Mouse (Mus musculus) spleen, postnatal 10 days (tissue): ENCODE results near the gene Gnrhr.
A peak's percentile ranks its signal among the peaks of the same experiment; 100 is the strongest.

Source experiments
- DNase-seq, 2 experiments: peaks; one replicate each; pipeline ENCODE4 v3.0.0; 2021 to 2022; ENCODE audit warnings: low spot score in 2 of 2

Gnrhr gene

GRCm38 (mm10) chr5:86197801-86198200 is at the start of gene Gnrhr:
Gene Gnrhr (minus strand): TSS chr5:86197901.
- DNase-seq = no peak

- DNase-seq = no peak
These were observed 48.9 kb upstream of the Gnrhr start for GRCm38 (mm10) chr5:86246559-86246958.

GRCm38 (mm10) chr5:86244880-86245279 is 47.2 kb upstream of the Gnrhr start:
- DNase-seq = no peak

GRCm38 (mm10) chr5:86244275-86244674 is 46.6 kb upstream of the Gnrhr start:
- no peak for DNase-seq

- DNase-seq = no peak
These were observed 29.6 kb upstream of the Gnrhr start for GRCm38 (mm10) chr5:86227156-86227853.

GRCm38 (mm10) chr5:86191356-86191755 is 6.3 kb downstream of the Gnrhr start:
- DNase-seq = no peak

GRCm38 (mm10) chr5:86190770-86191169 is 6.9 kb downstream of the Gnrhr start:
- DNase-seq = peak in 1 of 2 experiments; percentile 51

- DNase-seq = no peak
These were observed 7.4 kb downstream of the Gnrhr start for GRCm38 (mm10) chr5:86190290-86190689.

GRCm38 (mm10) chr5:86187441-86187840 is 10.3 kb downstream of the Gnrhr start:
- DNase-seq = no peak

GRCm38 (mm10) chr5:86173778-86174177 is 23.9 kb downstream of the Gnrhr start:
- no peak for DNase-seq

GRCm38 (mm10) chr5:86172449-86173161 is 25.1 kb downstream of the Gnrhr start, which contains the start of gene Uba6:
Gene Uba6 (minus strand): TSS chr5:86172803.
- peak; percentile 98 to 100 for DNase-seq

- DNase-seq = no peak
These were observed 25.6 kb downstream of the Gnrhr start for GRCm38 (mm10) chr5:86172088-86172448.
